ENCODE assay signal across 25 mouse cellular contexts in the genomic region with DNA sequence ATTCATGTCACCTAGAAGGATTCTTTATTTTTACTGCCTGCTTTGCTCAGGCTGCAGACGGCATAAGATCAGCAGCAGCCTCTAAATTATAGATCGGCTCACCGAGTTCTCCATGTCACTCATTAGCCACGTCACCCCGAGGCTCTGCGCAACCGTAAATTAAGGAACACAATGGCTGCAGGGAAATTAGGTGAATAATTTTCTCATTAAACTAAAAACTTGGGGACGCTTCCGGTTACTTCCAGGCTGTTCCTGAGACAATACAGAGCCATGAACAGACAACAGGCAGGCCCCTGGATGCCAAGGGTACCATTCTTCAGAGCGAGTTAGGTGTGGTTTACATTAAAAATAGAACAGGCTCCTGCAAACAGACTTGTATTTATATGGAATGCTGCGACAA.
A peak's percentile ranks its signal among the peaks of the same experiment; 100 is the strongest.
DNase-seq lines count a peak whose midpoint lies in the region; ATAC-seq lines count a peak whose summit lies in the region.
"Had no signal": no experiment of that assay in that cellular context is flagged by ENCODE, and none has a peak within 500 bp of the region (broad histone marks: within the 10 kb centered on the region; RNA-seq: fewer than 3 reads in every experiment).

No protein-coding gene starts in this region.

- peaks cover 19% of the 10 kb centered on the region for H3K4me1 ChIP-seq in forebrain, embryonic 14.5 days (ENCODE audit: control insufficient read depth, insufficient read depth, low read length)
- peaks cover 29% of the 10 kb centered on the region for H3K4me1 ChIP-seq in forebrain, embryonic 16.5 days (replicated peaks; ENCODE audit: control insufficient read depth, insufficient read depth, low read length)
- H3K4me1 ChIP-seq in midbrain, embryonic 13.5 days (replicated peaks) = peaks cover 54% of the 10 kb centered on the region
- peaks cover 8% of the 10 kb centered on the region for H3K4me1 ChIP-seq in midbrain, embryonic 11.5 days (ENCODE audit: control insufficient read depth, insufficient read depth, low read length)
- H3K4me1 ChIP-seq in midbrain, embryonic 15.5 days = peaks cover 48% of the 10 kb centered on the region
- peaks cover 23% of the 10 kb centered on the region for H3K4me1 ChIP-seq in kidney, embryonic 16.5 days (ENCODE audit: insufficient read depth, low read length)

- no peak overlapping the region for H3K9ac ChIP-seq in forebrain, embryonic 14.5 days (ENCODE audit: low read length)
- no peak overlapping the region for H3K9ac ChIP-seq in forebrain, embryonic 16.5 days (replicated peaks; ENCODE audit: low read depth, low read length)
- H3K9ac ChIP-seq in midbrain, embryonic 13.5 days (replicated peaks) = no peak overlapping the region
- no peak overlapping the region for H3K9ac ChIP-seq in midbrain, embryonic 11.5 days (ENCODE audit: low read length)
- H3K9ac ChIP-seq in midbrain, embryonic 15.5 days = no peak overlapping the region
- no peak overlapping the region for H3K9ac ChIP-seq in kidney, embryonic 16.5 days (replicated peaks; ENCODE audit: low read length)
- H3K9ac ChIP-seq: kidney, embryonic 15.5 days; limb, embryonic 12.5 days; liver, postnatal 0 days had no signal

- peak; percentile 41 for DNase-seq in forebrain, embryonic 14.5 days (ENCODE audit: low spot score)
- no peak for DNase-seq in midbrain, embryonic 11.5 days (ENCODE audit: low spot score, missing footprints)
- peak; percentile 76 for DNase-seq in retina, postnatal 1 day
- DNase-seq in yolk sac, embryonic 10.5 days (ENCODE audit: low spot score) = no peak
- DNase-seq: adrenal gland, postnatal 36 days; cerebellum, adult 11 months; cerebellum, adult 9-11 months; gastrocnemius, postnatal 10 days; kidney, postnatal 4 days; liver, postnatal 0 days; right cerebral cortex, adult 18-20 months; thymus, adult 18-20 months; thymus, postnatal 36 days had no signal

- no peaks in the 10 kb centered on the region for H3K36me3 ChIP-seq in forebrain, embryonic 14.5 days (ENCODE audit: control insufficient read depth, insufficient read depth, low read length)
- H3K36me3 ChIP-seq in forebrain, embryonic 16.5 days (ENCODE audit: control insufficient read depth, insufficient read depth) = no peaks in the 10 kb centered on the region
- no peaks in the 10 kb centered on the region for H3K36me3 ChIP-seq in midbrain, embryonic 13.5 days
- no peaks in the 10 kb centered on the region for H3K36me3 ChIP-seq in midbrain, embryonic 11.5 days (ENCODE audit: control insufficient read depth, insufficient read depth, low read length)
- H3K36me3 ChIP-seq in midbrain, embryonic 15.5 days (replicated peaks) = no peaks in the 10 kb centered on the region
- H3K36me3 ChIP-seq in kidney, embryonic 16.5 days (ENCODE audit: insufficient read depth, low read length) = no peaks in the 10 kb centered on the region
- H3K36me3 ChIP-seq: forebrain, embryonic 10.5 days; heart, embryonic 10.5 days; kidney, embryonic 15.5 days; limb, embryonic 12.5 days had no signal

- no peak overlapping the region for H3K27ac ChIP-seq in forebrain, embryonic 14.5 days (ENCODE audit: low read depth, low read length)
- H3K27ac ChIP-seq in forebrain, embryonic 16.5 days (ENCODE audit: low read length) = no peak overlapping the region
- H3K27ac ChIP-seq in midbrain, embryonic 13.5 days = peak overlapping the region; percentile 40
- H3K27ac ChIP-seq in midbrain, embryonic 11.5 days (ENCODE audit: low read depth, low read length) = no peak overlapping the region
- H3K27ac ChIP-seq in midbrain, embryonic 15.5 days = peak overlapping the region; percentile 40; the same call in 1 of the 2 replicates
- no peak overlapping the region for H3K27ac ChIP-seq in kidney, embryonic 16.5 days (ENCODE audit: low read length)
- H3K27ac ChIP-seq: forebrain, embryonic 10.5 days; heart, embryonic 10.5 days; kidney, embryonic 15.5 days; limb, embryonic 12.5 days; macrophage had no signal

- no peak overlapping the region for H3K4me2 ChIP-seq in forebrain, embryonic 14.5 days (ENCODE audit: low read length)
- H3K4me2 ChIP-seq in forebrain, embryonic 16.5 days (ENCODE audit: low read length) = no peak overlapping the region
- no peak overlapping the region for H3K4me2 ChIP-seq in midbrain, embryonic 13.5 days (replicated peaks)
- H3K4me2 ChIP-seq in midbrain, embryonic 11.5 days = no peak overlapping the region
- H3K4me2 ChIP-seq in midbrain, embryonic 15.5 days = no peak overlapping the region
- no peak overlapping the region for H3K4me2 ChIP-seq in kidney, embryonic 16.5 days (replicated peaks; ENCODE audit: low read depth, low read length)
- H3K4me2 ChIP-seq: kidney, embryonic 15.5 days; limb, embryonic 12.5 days; liver, embryonic 11.5 days had no signal

- 18% methylated on average over 11 of the region's 11 CpGs for WGBS in forebrain, embryonic 14.5 days
- WGBS in forebrain, embryonic 16.5 days = 19% methylated on average over 11 of the region's 11 CpGs
- 53% methylated on average over 11 of the region's 11 CpGs for WGBS in midbrain, embryonic 13.5 days
- WGBS in midbrain, embryonic 11.5 days = 88% methylated on average over 11 of the region's 11 CpGs
- WGBS in midbrain, embryonic 15.5 days = 43% methylated on average over 11 of the region's 11 CpGs
- 34% methylated on average over 11 of the region's 11 CpGs for WGBS in kidney, embryonic 16.5 days

- no peaks in the 10 kb centered on the region for H3K27me3 ChIP-seq in forebrain, embryonic 14.5 days (replicated peaks; ENCODE audit: control insufficient read depth, insufficient read depth, low read length)
- no peaks in the 10 kb centered on the region; the same call in 1 of the 2 replicates for H3K27me3 ChIP-seq in forebrain, embryonic 16.5 days (replicated peaks; ENCODE audit: control insufficient read depth, insufficient read depth, low read length)
- H3K27me3 ChIP-seq in midbrain, embryonic 13.5 days = peaks cover 1% of the 10 kb centered on the region; the same call in 1 of the 2 replicates
- no peaks in the 10 kb centered on the region for H3K27me3 ChIP-seq in midbrain, embryonic 11.5 days (ENCODE audit: control insufficient read depth, insufficient read depth, low read length)
- no peaks in the 10 kb centered on the region for H3K27me3 ChIP-seq in midbrain, embryonic 15.5 days (replicated peaks)
- no peaks in the 10 kb centered on the region for H3K27me3 ChIP-seq in kidney, embryonic 16.5 days (ENCODE audit: insufficient read depth, low read length)

- H3K9me3 ChIP-seq in forebrain, embryonic 14.5 days (replicated peaks; ENCODE audit: control insufficient read depth, low read length) = no peaks in the 10 kb centered on the region
- no peaks in the 10 kb centered on the region for H3K9me3 ChIP-seq in forebrain, embryonic 16.5 days (ENCODE audit: control insufficient read depth, low read length)
- no peaks in the 10 kb centered on the region for H3K9me3 ChIP-seq in midbrain, embryonic 13.5 days
- no peaks in the 10 kb centered on the region for H3K9me3 ChIP-seq in midbrain, embryonic 11.5 days (ENCODE audit: control insufficient read depth, low read length)
- H3K9me3 ChIP-seq in midbrain, embryonic 15.5 days = no peaks in the 10 kb centered on the region
- H3K9me3 ChIP-seq in kidney, embryonic 16.5 days (ENCODE audit: low read length) = no peaks in the 10 kb centered on the region
- H3K9me3 ChIP-seq: forebrain, embryonic 10.5 days; heart, embryonic 10.5 days; kidney, embryonic 15.5 days; limb, embryonic 12.5 days had no signal

- H3K4me3 ChIP-seq in forebrain, embryonic 14.5 days (ENCODE audit: low read depth, low read length) = no peak overlapping the region
- H3K4me3 ChIP-seq in forebrain, embryonic 16.5 days (replicated peaks; ENCODE audit: low read length) = no peak overlapping the region
- no peak overlapping the region for H3K4me3 ChIP-seq in midbrain, embryonic 13.5 days (replicated peaks)
- H3K4me3 ChIP-seq in midbrain, embryonic 11.5 days (ENCODE audit: low read depth, low read length) = no peak overlapping the region
- H3K4me3 ChIP-seq in midbrain, embryonic 15.5 days = no peak overlapping the region
- no peak overlapping the region for H3K4me3 ChIP-seq in kidney, embryonic 16.5 days (ENCODE audit: low read length)
- H3K4me3 ChIP-seq: forebrain, embryonic 10.5 days; heart, embryonic 10.5 days; kidney, embryonic 15.5 days; limb, embryonic 12.5 days had no signal

- no peak for ATAC-seq in forebrain, embryonic 14.5 days
- ATAC-seq in forebrain, embryonic 16.5 days = no peak
- ATAC-seq in midbrain, embryonic 13.5 days = 0 out of 2 replicates have a peak, but pooled peaks have one; percentile 10
- no peak for ATAC-seq in midbrain, embryonic 11.5 days (ENCODE audit: low FRiP score)
- no peak; the same call in 1 of the 2 replicates for ATAC-seq in midbrain, embryonic 15.5 days (replicated peaks)
- ATAC-seq in kidney, embryonic 16.5 days (ENCODE audit: low FRiP score, low TSS enrichment) = no peak
- ATAC-seq: intestine, embryonic 16.5 days; liver, postnatal 0 days; lung, postnatal 0 days had no signal

Comparison
In these comparisons a context has a peak if more than half of its experiments do, and no peak if none do; other contexts are left out.
1. H3K27ac ChIP-seq: peak in midbrain, embryonic 13.5 days (single experiment) and midbrain, embryonic 15.5 days (single experiment); none in forebrain, embryonic 14.5 days (single experiment), forebrain, embryonic 16.5 days (single experiment), midbrain, embryonic 11.5 days (single experiment) and kidney, embryonic 16.5 days (single experiment).
2. DNase-seq: peak in forebrain, embryonic 14.5 days (single experiment) and retina, postnatal 1 day (single experiment); none in midbrain, embryonic 11.5 days (single experiment) and yolk sac, embryonic 10.5 days (single experiment).